Mouse (Mus musculus) kidney, adult 2 months (tissue): ENCODE data around the gene Tnrc6b.

Source experiments
- CTCF ChIP-seq: fragments of 200-500 bp; conservative IDR thresholded peaks from 2 replicates; pipeline ENCODE4 v1.5.1; 2011; ENCODE audit warnings: low read depth, mild to moderate bottlenecking, control low read depth, low read length, moderate library complexity, mixed read lengths; ENCODE audit not compliant: insufficient read depth, insufficient read length
- POLR2A ChIP-seq: fragments of 200-500 bp; IDR thresholded peaks from one replicate; pipeline ENCODE4 v1.6.1; 2011; ENCODE audit warnings: low read depth, low read length, control low read depth

GRCm38 (mm10) chr15:80844262-80844661 is 133.1 kb downstream of the Tnrc6b start:
- TF ChIP-seq CTCF (no peak), POLR2A (no peak)
